Mouse (Mus musculus) testis, adult 2 months (tissue): ENCODE data around the gene Cnot3.

ENCODE experiments used
- CTCF ChIP-seq: fragments of 200-500 bp; IDR thresholded peaks from 2 replicates; pipeline ENCODE4 v1.5.1; 2012; ENCODE audit warnings: low read depth, mild to moderate bottlenecking, inconsistent platforms, low read length, moderate library complexity; ENCODE audit not compliant: control insufficient read depth, insufficient read depth, insufficient replicate concordance
- POLR2A ChIP-seq: fragments of 200-500 bp; IDR thresholded peaks from 2 replicates; pipeline ENCODE4 v1.6.1; 2012; ENCODE audit warnings: low read depth, mild to moderate bottlenecking, inconsistent platforms, low read length, moderate library complexity; ENCODE audit not compliant: control insufficient read depth

DNA sequence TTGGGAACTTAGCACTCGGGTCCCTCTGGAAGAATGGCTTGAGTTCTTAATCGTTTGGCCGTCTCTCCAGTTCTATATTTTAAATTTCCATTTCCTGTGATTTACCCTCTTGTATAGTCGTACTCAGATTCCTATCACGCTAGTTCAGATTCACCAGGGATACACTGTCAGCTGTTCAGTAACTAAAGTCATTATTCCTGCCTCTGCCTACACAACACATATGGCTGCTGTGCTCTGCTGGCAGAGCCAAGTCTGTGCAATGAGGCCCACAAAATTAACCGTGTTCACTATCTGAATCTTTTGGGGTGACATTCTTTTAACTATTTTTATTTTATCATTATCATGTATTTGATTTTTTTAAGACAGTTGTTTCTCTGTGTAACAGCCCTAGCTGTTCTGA lies 53.4 kb downstream of the Cnot3 start:
- TF ChIP-seq CTCF (no peak), POLR2A (no peak)
